Mouse (Mus musculus) stomach, postnatal 0 days (tissue): ENCODE data around the gene Sox6.

Experiments used
- CTCF ChIP-seq: IDR thresholded peaks from 2 replicates; pipeline ENCODE4 v1.5.1; 2016; ENCODE audit warnings: antibody characterized with exemption, low read depth, mild to moderate bottlenecking, moderate library complexity
- EP300 ChIP-seq: optimal IDR thresholded peaks from 2 replicates; pipeline ENCODE3; 2016; ENCODE audit warnings: antibody characterized with exemption

DNA sequence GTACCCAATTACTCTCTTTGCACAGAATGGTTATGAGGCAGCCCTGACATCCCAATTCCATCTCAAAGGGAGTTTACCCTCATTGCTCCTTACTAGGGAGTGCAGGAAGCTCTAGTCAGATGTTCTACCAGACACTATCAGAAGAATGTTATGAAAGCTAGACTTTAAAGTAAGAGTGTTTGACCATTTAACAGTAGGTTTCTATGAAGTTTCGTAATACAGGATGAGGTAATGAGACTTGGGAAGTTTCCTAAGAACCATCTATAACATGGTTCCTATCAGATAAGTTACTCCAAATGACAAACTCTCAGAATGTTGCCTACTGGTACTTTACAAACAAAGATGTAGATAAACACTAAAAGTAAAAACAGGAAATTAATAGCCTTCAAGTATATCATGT is 123.3 kb downstream of the Sox6 start:
- TF ChIP-seq CTCF (no peak), EP300 (no peak)
